ENCODE assay signal across 23 mouse cellular contexts in genomic region chr6:86579926-86580325, GRCm38 (mm10). TPM values are rescaled to one million over a fixed set of nuclear protein-coding genes. Genes with fewer than 3 reads are reported as not detected.
"Had no signal": no experiment of that assay in that cellular context is flagged by ENCODE, and none has a peak within 500 bp of the region (broad histone marks: within the 10 kb centered on the region; RNA-seq: fewer than 3 reads in every experiment).

No protein-coding gene starts in this region.

- H3K36me3 ChIP-seq: kidney, embryonic 15.5 days; limb, embryonic 13.5 days; liver, embryonic 12.5 days; liver, embryonic 15.5 days; lung, embryonic 15.5 days; neural tube, embryonic 12.5 days; neural tube, embryonic 15.5 days had no signal

- ATAC-seq: liver, embryonic 12.5 days had no signal

- H3K27ac ChIP-seq: kidney, embryonic 15.5 days; limb, embryonic 13.5 days; liver, embryonic 12.5 days; liver, embryonic 15.5 days; neural tube, embryonic 12.5 days; stomach, postnatal 0 days had no signal

- H3K9me3 ChIP-seq: kidney, embryonic 15.5 days; limb, embryonic 13.5 days; liver, embryonic 12.5 days; liver, embryonic 15.5 days; lung, embryonic 15.5 days; neural tube, embryonic 12.5 days; neural tube, embryonic 15.5 days had no signal

- DNase-seq: kidney, adult 8-10 months; kidney, postnatal 14 days; layer of hippocampus, adult 9-11 months; layer of hippocampus, postnatal 36 days; left cerebral cortex, postnatal 4 days; liver; lung, adult 18-20 months; right cerebral cortex, adult 18-20 months; right cerebral cortex, postnatal 14 days; right cerebral cortex, postnatal 4 days; thymus, adult 2 months; thymus, postnatal 14 days; thymus, postnatal 4 days had no signal

- H3K4me3 ChIP-seq: kidney, embryonic 15.5 days; left cerebral cortex, adult 2 months; limb, embryonic 13.5 days; liver, embryonic 12.5 days; liver, embryonic 15.5 days; lung, embryonic 15.5 days; neural tube, embryonic 12.5 days; neural tube, embryonic 15.5 days had no signal

- H3K27me3 ChIP-seq: kidney, embryonic 15.5 days; limb, embryonic 13.5 days; lung, embryonic 15.5 days; neural tube, embryonic 12.5 days; neural tube, embryonic 15.5 days had no signal

- H3K9ac ChIP-seq: kidney, embryonic 15.5 days; limb, embryonic 13.5 days; liver, embryonic 12.5 days; liver, embryonic 15.5 days; neural tube, embryonic 15.5 days had no signal

- H3K4me2 ChIP-seq: limb, embryonic 13.5 days; liver, embryonic 12.5 days; liver, embryonic 15.5 days; neural tube, embryonic 12.5 days; neural tube, embryonic 15.5 days had no signal

RNA-seq across cellular contexts. Expression of gene Asprv1, which starts 48.0 kb away (rescaled TPM):
- total RNA-seq: megakaryocyte-erythroid progenitor cell, adult 5-6 weeks had no signal
